Mouse (Mus musculus) fibroblast of lung, adult 2 months (primary cell): Measurements from ENCODE around the gene Sbno1.

Experiments used
- DNase-seq: peaks from one replicate; pipeline ENCODE4 v3.0.0-alpha.2; 2011; ENCODE audit warnings: low read depth

Gene Sbno1

GRCm38 (mm10) chr5:124334392-124334791 is 91.4 kb downstream of the Sbno1 start:
- no peak for DNase-seq

- no peak for DNase-seq
These were observed 95.7 kb downstream of the Sbno1 start for GRCm38 (mm10) chr5:124330086-124330485.

DNA sequence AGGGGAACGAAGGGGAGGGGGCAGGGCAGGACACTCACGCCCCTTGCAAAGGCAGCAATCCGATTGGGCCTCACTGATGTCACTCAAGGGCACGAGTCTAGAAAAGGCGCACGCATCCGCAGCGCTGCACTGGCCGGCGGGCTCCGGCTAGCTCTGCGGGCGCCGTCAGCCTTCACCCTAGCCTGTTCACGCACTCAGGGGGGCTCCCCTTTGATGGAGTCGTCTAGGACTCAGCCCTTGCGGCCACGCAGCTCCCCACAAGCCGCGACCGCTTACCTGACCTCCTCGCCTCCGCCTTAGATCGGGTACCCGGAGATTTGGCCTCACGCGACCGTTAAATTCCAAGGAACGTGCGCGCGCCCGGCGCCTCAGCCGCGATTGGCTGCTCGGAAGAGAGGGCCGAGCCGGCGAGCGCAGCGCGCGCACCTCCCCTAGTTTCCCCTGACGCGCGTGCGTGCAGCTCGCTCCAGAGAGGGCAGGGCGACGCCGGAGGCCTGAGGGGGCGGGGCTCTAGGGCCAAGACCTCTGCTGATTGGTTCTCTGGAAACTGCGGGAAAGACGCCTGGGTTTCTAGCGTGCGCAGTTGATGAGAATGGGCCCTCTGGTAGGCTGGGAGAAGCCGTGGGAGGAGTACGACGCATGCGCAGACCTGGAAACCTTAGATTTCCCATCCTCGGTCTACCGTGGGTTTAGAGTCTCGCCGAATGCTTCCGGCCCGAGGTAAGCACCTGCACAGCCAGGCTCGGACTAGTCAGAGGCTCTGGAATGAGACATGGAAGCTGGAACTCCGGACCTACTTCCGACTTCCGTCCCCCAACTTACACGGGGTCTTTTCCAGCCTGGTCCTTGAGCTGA is 98.1 kb downstream of the Sbno1 start, which contains the start of the genes Mphosph9 and 2810006K23Rik:
TSS of gene Mphosph9 (minus strand) at position 463 of the 855 bp plus-strand sequence.
TSS of gene 2810006K23Rik (plus strand) at position 580 of the 855 bp plus-strand sequence.
- DNase-seq: peak; percentile 99

GRCm38 (mm10) chr5:124326829-124327228 is 99.0 kb downstream of the Sbno1 start:
- DNase-seq: no peak
